Comparison of ENCODE assay signal across 7 mouse cellular contexts in genomic region chr2:119972537-119972879, GRCm38 (mm10). TPM values are rescaled to one million over a fixed set of nuclear protein-coding genes. Genes with fewer than 3 reads are reported as not detected.
DNase-seq lines count a peak whose midpoint lies in the region; ATAC-seq and TF ChIP-seq lines count a peak whose summit lies in the region.

TSS of gene Mapkbp1 (plus strand) at chr2:119972699.

- H3K4me3 ChIP-seq in lung, postnatal 0 days (ENCODE audit: low read depth, low read length) = peak within 1 kb of the TSS; percentile 73
- peak within 1 kb of the TSS; percentile 92 for H3K4me3 ChIP-seq in embryonic facial prominence, embryonic 15.5 days (replicated peaks)
- peak within 1 kb of the TSS; percentile 75 for H3K4me3 ChIP-seq in hindbrain, postnatal 0 days (ENCODE audit: low read length)
- peak within 1 kb of the TSS; percentile 93 for H3K4me3 ChIP-seq in megakaryocyte, embryonic 14.5 days (replicated peaks)

- no peaks in the 10 kb centered on the region for H3K36me3 ChIP-seq in lung, postnatal 0 days (ENCODE audit: insufficient read depth, low read length)
- H3K36me3 ChIP-seq in embryonic facial prominence, embryonic 15.5 days = 0 out of 2 replicates have a peak, but pooled peaks cover 3% of the 10 kb centered on the region
- H3K36me3 ChIP-seq in hindbrain, postnatal 0 days (ENCODE audit: insufficient read depth, low read length) = no peaks in the 10 kb centered on the region
- peaks cover 6% of the 10 kb centered on the region for H3K36me3 ChIP-seq in megakaryocyte, embryonic 14.5 days (replicated peaks; ENCODE audit: low read length)

- H3K4me1 ChIP-seq in lung, postnatal 0 days (ENCODE audit: insufficient read depth, low read depth, low read length) = peaks cover 11% of the 10 kb centered on the region
- peaks cover 19% of the 10 kb centered on the region for H3K4me1 ChIP-seq in embryonic facial prominence, embryonic 15.5 days
- peaks cover 11% of the 10 kb centered on the region for H3K4me1 ChIP-seq in hindbrain, postnatal 0 days (ENCODE audit: insufficient read depth, low read length)
- peaks cover 26% of the 10 kb centered on the region for H3K4me1 ChIP-seq in megakaryocyte, embryonic 14.5 days

- no peaks in the 10 kb centered on the region for H3K27me3 ChIP-seq in lung, postnatal 0 days (replicated peaks; ENCODE audit: insufficient read depth, low read length)
- H3K27me3 ChIP-seq in embryonic facial prominence, embryonic 15.5 days = no peaks in the 10 kb centered on the region
- no peaks in the 10 kb centered on the region for H3K27me3 ChIP-seq in hindbrain, postnatal 0 days (ENCODE audit: insufficient read depth, low read length)
- H3K27me3 ChIP-seq in megakaryocyte, embryonic 14.5 days (replicated peaks) = no peaks in the 10 kb centered on the region

- peak; percentile 79 for ATAC-seq in lung, postnatal 0 days
- ATAC-seq in embryonic facial prominence, embryonic 15.5 days (ENCODE audit: insufficient number of reproducible peaks, low FRiP score, low TSS enrichment, low read depth) = peak; percentile 46; the same call in 1 of the 2 replicates
- peak; percentile 86 for ATAC-seq in hindbrain, postnatal 0 days
- ATAC-seq in granulocyte monocyte progenitor cell, adult 5-6 weeks (replicated peaks; ENCODE audit: poor library complexity, severe bottlenecking) = no peak

- peak within 1 kb of the TSS; percentile 72 for H3K9ac ChIP-seq in lung, postnatal 0 days (replicated peaks; ENCODE audit: low read depth)
- peak within 1 kb of the TSS; percentile 81 for H3K9ac ChIP-seq in embryonic facial prominence, embryonic 15.5 days
- H3K9ac ChIP-seq in hindbrain, postnatal 0 days (replicated peaks; ENCODE audit: low read length) = peak within 1 kb of the TSS; percentile 75

- H3K4me2 ChIP-seq in lung, postnatal 0 days (replicated peaks; ENCODE audit: low read depth, low read length) = peak within 1 kb of the TSS; percentile 72
- H3K4me2 ChIP-seq in embryonic facial prominence, embryonic 15.5 days (replicated peaks) = peak within 1 kb of the TSS; percentile 70
- peak within 1 kb of the TSS; percentile 67 for H3K4me2 ChIP-seq in hindbrain, postnatal 0 days (ENCODE audit: low read depth, low read length)

- no peaks in the 10 kb centered on the region for H3K9me3 ChIP-seq in lung, postnatal 0 days (ENCODE audit: low read length)
- no peaks in the 10 kb centered on the region for H3K9me3 ChIP-seq in embryonic facial prominence, embryonic 15.5 days (replicated peaks)
- no peaks in the 10 kb centered on the region for H3K9me3 ChIP-seq in hindbrain, postnatal 0 days (ENCODE audit: low read length)
- H3K9me3 ChIP-seq in megakaryocyte, embryonic 14.5 days = no peaks in the 10 kb centered on the region

- peak within 1 kb of the TSS; percentile 87 for H3K27ac ChIP-seq in lung, postnatal 0 days (ENCODE audit: low read length)
- peak within 1 kb of the TSS; percentile 82 for H3K27ac ChIP-seq in embryonic facial prominence, embryonic 15.5 days (replicated peaks)
- H3K27ac ChIP-seq in hindbrain, postnatal 0 days = peak within 1 kb of the TSS; percentile 76

- WGBS in lung, postnatal 0 days = 2% methylated on average over 19 of the region's 19 CpGs
- WGBS in embryonic facial prominence, embryonic 15.5 days = under 1% methylated on average over 19 of the region's 19 CpGs
- under 1% methylated on average over 19 of the region's 19 CpGs for WGBS in hindbrain, postnatal 0 days

- TF ChIP-seq CTCF in lung, postnatal 0 days (IDR thresholded peaks at IDR 0.05) = no peak
- TF ChIP-seq CTCF in hindbrain, postnatal 0 days (IDR thresholded peaks at IDR 0.05; ENCODE audit: low read depth) = no peak

- no peak for DNase-seq in lung, postnatal 0 days (ENCODE audit: low spot score)
- DNase-seq in lung, postnatal 10 days = no peak
- no peak for DNase-seq in hindbrain, postnatal 0 days (ENCODE audit: low spot score)
- DNase-seq in urinary bladder, postnatal 4 days (ENCODE audit: low spot score in 2 of 2) = no peak

- TF ChIP-seq EP300 in lung, postnatal 0 days (IDR thresholded peaks at IDR 0.05) = no peak

RNA-seq across cellular contexts. Expression of gene Mapkbp1, which starts in this region (rescaled TPM):
- 2.5 and 2.6 TPM in 2 replicates for polyA plus RNA-seq in lung, postnatal 0 days (2015; fragmentation: Nextera tagmentation; extraction: Ambion mirVana)
- 5.2 TPM in 2 replicates for polyA plus RNA-seq in embryonic facial prominence, embryonic 15.5 days (2015; fragmentation: Nextera tagmentation; extraction: Ambion mirVana)
- 41.3 and 41.4 TPM in 2 replicates for total RNA-seq in hindbrain, postnatal 0 days (2014; rRNA removed)
- polyA plus RNA-seq in hindbrain, postnatal 0 days (2015; fragmentation: Nextera tagmentation; extraction: Ambion mirVana) = 5.3 and 5.5 TPM in 2 replicates
- polyA plus RNA-seq in megakaryocyte, embryonic 14.5 days (2012; ENCODE audit: insufficient read depth, low replicate concordance) = 0.82 TPM in 1 of 2 replicates, not detected in the other
- 3.0 and 3.8 TPM in 2 replicates for total RNA-seq in granulocyte monocyte progenitor cell, adult 5-6 weeks (2014; fragmentation: Nextera tagmentation)
- 4.3 and 7.6 TPM in 2 replicates for total RNA-seq in granulocyte monocyte progenitor cell, adult 5-6 weeks (2017)
